Mouse (Mus musculus): Measurements from ENCODE around the gene Dnaja3.

GRCm38 (mm10) chr16:4635760-4636159, 4.0 kb upstream of the Dnaja3 start:
- TF ChIP-seq CTCF (IDR thresholded peaks at IDR 0.05) (no peak), EP300 (IDR thresholded peaks at IDR 0.05) (no peak)
